Mouse (Mus musculus) frontal cortex, adult 2 months (tissue): ENCODE data around the gene Plcb2. TPM values are rescaled to one million over a fixed set of nuclear protein-coding genes. Genes with fewer than 3 reads are reported as not detected.

Experiments used
- DNase-seq, 2 experiments: peaks; one replicate each; pipeline ENCODE4 v3.0.0; 2022; ENCODE audit warnings: low spot score in 1 of 2; ENCODE audit errors: extremely low spot score in 1 of 2
- polyA plus RNA-seq: library from polyadenylated mRNA; depleted of rRNA; stranded (reverse); fragments of >200 nt; gene quantifications from 2 replicates; pipeline ENCODE4 v1.2.3, GENCODE M21; 2012

Gene Plcb2
- polyA plus RNA-seq, 1 experiment, result 3.5 TPM

DNA sequence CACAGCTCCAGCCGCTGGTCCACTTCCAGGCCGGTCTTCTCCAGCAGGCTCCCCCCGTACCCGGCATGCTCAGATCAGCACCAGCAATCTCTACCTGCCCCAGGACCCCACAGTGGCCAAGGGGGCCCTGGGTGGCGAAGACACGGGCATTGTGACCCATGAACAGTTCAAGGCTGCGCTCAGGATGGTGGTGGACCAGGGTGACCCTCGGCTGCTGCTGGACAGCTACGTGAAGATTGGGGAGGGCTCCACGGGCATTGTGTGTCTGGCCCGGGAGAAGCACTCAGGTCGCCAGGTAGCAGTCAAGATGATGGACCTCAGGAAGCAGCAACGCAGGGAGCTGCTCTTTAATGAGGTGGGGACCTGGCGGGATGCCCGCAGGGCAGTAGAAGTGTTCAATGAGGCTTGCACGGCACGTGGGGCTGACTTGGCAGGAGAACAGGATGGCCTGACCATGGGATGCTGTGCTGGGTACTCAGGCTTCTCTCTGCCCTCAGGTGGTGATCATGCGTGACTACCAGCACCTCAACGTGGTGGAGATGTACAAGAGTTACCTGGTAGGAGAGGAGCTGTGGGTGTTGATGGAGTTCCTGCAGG is 34.8 kb downstream of the Plcb2 start:
- no peak for DNase-seq

DNA sequence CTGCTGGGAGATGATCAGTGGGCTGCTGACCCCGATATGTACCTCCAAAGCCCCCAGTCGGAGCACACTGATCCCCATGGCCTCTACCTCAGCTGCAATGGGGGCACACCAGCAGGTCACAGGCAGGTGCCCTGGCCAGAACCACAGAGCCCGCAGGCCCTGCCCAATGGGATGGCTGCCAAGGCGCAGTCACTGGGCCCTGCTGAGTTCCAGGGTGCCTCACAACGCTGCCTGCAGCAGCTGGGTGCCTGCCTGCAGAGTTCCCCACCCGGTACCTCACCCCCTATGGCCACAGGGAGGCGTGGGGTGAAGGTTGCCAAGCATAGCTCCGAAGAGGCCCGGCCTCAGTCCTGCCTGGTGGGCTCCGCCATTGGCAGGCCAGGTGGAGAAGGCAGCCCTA is 38.4 kb downstream of the Plcb2 start:
- no peak for DNase-seq

DNA sequence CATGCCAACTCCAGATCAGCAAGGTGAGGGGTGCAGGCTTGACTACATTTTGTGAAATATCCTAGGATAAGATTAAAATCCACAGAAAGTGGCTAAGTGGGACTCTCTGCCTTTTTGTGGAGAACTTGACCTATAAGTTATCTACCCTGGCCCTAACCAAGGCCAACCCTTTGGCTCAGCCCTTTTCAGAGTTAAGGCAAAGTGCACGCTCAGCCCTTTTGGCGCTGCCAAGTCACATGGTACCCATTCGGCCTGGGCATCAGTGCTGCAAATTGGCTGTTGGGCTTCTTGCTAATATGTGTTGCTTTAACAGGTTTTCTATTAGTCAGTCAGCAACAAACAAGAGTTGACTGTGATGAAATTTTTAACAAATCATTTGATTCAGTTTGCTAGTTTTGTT is 40.4 kb downstream of the Plcb2 start:
- DNase-seq, result no peak

DNA sequence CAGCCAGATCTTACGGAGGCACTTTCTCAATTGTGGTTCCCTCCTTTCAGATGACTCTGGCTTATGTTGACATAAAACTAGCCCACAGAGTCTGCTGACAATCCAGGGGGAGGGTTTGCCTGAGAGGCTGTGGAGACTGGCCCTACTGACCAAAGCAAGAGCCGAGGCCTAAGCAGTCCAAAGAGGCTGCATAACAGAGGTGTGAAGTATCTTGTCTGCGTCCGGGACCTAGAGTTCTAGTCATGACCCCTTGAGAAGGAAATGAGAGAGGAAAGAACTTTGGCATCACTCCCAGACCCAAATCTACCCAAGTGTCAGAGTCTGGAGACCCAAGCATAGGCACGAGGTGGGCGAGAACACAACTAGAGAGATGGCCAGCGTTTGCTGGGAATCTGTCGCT is 41.5 kb downstream of the Plcb2 start:
- no peak for DNase-seq

DNA sequence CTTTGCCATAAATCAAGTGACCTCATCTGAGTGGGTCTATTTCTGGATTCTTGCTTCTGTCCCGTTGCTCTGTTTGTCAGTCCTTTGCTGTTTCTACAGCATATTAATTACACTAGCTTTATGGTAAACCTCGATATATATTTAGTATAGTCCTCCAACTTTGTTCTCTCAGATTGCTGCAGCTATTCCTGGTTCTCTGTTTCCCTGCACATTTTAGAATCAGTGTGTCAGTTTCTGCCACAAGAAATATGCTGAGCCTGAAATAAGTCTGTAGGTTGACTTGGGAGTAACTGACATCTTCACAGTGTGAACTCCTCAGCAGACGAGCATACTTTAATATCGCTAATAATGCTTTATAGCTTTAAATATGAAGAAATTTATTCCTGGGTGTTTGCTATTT is 43.1 kb downstream of the Plcb2 start:
- DNase-seq, result peak in 1 of 2 experiments; percentile 38

DNA sequence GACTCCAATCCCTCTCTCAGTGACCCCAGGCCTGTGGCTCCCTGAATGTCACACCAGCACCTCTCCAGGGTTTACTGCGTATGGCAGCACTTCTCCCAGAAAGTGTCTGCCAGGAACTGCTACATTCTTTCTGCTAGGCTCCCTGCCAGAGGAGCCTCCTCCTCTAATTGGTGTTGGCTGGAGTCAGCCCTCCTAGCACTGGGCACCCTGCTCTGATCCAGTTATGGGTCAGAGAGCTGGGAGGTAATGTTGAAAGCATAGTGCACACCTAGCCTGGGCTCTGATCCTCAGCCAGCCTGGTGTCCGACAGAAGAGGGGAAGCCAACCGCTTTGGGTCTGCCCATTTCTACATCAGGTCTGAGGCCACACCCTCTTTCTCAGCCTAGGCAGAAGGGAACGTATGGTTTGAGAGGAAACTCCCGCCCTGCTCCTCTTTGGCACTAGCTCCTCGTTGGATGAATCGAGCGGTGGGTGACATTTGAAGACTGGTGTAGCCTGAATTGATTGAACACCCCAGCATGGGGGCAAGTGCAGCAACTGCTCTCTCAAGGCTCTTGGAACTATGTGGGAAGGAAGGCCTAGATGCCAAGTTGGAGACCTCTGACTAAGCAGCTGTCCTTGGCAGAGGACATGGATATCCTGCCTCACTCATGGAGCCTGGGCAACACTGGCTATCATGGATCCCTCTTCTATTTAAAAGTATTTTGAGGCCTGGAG is 45.5 kb downstream of the Plcb2 start:
- DNase-seq, result no peak

DNA sequence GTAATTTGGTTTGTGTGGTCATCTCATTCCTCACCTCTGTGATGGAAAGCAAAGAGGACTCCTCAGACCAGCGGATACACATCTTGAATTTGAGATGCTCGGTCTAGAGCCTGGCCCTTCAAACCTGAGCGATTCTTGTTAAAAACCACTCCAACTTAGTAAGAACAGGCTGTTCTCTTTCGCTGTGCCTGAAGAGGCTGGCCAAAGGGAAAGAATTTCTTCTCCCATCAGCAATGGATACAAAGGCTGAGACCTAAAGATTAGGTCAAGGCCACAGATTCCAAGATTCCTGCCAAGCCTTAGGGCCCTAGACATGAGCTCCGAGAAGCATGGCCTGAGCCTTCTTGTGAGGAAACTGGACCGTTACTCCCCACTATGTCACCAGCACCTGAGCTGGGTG is 47.3 kb downstream of the Plcb2 start:
- DNase-seq, result no peak

DNA sequence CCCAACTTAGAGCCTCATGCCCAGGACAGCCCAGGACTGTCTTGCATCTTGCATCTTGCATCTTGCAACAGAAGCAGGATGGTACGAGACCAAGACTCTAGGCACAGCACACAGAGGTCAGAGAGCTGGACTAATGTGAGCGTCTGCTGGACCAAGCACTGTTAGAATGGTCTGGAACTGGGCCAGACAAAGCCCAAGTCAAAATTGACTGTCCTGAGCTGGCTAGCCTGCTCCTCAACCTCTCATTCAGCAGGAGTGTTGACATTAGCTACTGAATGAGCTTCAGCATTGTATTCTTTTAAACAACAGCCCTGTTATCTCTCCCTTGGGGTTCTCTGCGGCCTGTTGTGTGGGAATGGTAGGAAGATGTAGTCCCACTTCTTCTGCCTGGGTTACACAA is 48.7 kb downstream of the Plcb2 start:
- DNase-seq, result no peak

DNA sequence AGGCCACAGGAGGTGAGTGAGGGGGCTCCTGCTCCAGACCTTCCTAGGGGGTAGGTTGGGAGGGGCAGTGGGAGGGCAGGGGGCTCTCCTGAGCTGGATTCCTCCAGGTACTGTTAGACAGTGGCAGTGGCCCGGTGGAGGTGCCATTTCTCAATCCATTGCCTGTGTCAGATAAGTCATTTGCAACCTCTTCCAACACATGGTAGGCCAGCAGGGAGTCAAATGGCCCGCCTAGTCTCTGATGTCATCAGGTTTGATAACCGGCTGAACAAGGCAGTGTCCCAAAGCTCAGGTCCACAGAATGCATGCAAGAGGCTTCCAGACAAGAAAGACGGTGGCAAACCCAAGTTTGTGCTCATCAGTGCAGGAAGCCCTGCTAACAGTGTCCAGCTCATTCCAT is 50.4 kb downstream of the Plcb2 start:
- no peak for DNase-seq

DNA sequence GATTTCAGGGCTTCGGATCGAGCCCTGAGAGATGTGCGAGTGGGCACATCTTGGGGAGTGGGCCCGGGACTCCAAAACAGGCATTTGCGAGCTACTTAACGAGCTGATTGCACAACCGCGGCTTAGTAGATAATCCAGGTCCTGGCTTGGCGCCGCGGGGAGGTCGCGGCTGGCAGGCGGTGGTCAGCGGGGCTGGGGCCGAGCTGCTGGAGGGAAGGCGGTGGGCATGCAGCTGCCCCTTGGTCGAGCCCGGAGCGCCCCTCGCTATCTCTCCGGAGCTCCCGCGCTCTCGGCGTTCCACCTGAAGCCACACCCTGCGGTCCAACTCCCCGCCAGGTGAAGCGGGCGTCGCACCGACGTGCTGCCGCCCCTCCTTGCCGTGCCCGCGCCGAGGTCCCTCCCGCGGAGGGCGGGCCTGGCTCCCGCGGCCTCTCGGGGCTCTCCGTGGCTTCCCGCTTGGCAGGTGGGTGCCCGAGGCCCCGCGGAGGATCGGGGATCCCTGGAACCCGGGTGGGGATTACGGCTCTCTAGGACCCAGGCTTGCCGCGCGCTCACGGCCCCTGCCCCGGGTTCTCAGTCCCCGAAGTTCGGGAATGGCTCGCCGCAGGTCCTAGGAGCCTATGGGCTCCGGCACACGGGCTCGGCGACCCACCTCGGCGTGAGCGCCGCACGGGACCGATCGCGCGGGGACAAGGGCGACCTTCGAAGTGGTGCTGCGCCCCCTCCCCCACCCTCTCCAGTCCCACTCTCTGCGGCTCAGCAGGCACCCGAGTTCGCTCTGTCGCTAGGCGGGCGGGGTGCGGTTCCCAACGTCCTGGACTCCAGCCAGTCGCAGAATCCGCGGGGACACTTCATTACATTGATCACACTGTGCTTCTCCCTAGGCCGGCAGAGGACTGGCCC is 51.1 kb downstream of the Plcb2 start:
- no peak for DNase-seq

DNA sequence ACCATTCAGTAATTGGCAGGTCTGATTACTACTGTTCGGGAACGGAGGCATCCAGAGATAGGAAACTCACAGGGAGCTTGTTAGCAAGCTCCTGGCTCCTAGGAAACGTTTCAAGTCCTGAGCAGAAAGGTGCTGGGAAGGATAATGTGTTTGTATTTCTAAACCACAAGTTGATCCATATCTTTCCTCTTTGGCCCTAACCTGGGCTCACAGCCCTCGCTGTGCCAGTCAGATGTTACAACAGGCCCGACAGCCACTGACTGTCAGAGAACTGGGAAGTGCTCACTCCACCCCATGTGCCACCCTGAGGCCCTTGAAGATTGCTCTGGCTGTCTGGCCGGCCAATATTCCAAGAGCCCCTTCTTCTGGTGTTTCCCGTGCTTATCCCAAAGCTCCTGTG is 53.7 kb downstream of the Plcb2 start:
- DNase-seq, result no peak

DNA sequence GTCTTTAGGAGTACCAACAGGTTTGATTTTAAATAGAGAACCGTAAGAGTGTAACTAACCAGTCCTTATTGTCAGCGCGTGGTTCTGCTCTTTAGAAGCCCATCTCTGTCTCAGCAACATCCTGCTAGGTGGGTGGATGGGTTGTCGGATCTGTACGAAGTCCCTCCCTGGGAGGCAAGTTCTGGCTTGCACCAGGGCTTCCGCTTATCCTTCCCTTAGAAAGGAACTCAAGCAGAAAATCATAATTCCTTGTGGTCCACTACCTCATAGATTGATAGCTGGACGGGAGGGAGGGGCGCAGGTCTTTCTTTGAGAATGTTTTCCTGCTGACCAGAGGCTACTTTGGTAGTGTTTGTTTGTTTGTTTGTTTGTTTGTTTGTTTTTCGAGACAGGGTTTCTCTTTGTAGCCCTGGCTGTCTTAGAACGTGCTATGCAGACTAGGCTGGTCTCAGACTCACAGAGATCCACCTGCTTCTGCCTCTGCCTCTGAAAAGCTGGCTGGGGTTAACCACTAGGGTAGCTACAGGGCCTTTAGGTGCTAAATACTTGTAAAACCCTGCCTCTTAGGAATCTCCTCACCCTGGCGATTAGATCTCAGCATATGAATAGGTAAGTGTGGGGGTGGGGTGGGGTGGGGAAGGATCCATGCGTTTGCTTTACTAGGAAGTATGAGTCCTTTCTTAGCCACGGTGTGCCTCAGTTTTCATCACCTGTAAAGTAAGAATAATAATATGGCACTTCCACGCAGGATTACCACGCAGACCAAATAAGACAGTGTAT is 54.4 kb downstream of the Plcb2 start:
- DNase-seq, result no peak

DNA sequence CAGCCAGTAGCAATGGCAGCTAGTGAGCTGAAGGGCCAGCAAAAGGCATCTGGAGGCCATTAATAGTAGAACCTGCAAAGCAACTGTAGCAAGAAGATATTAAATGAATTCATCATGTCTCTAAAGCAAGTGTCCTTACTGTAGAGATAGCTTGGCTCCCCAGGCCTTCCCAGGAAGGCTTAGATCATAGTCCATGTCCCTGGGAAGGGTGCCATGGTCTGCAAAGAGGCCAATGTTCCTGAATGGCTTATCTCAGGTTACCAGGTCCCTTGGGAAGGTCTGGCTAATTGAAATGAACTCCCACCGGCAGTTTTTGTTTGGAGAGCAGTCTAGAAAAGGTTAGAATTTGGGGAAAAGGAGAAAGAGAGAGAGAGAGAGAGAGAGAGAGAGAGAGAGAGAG is 56.5 kb downstream of the Plcb2 start:
- DNase-seq, result no peak

DNA sequence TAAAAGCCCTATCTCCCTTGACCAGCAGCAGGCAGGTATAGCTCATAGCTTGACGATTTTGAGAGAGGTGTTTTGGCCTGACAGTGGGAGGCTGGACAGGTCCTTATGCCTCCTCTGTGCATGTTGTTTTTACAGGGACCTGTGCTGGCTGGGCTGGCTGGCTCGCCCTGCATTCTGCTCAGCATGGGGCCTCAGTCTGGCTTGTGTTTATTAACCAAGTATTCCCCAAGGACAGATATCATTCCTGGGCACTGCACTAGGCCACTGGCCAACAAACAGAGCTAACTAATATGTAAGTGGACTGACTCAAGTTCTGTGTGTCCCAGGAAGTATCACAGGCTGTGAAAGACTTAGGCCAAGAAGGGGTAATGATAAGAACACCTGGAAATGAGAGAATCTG is 58.5 kb downstream of the Plcb2 start:
- DNase-seq, result no peak

DNA sequence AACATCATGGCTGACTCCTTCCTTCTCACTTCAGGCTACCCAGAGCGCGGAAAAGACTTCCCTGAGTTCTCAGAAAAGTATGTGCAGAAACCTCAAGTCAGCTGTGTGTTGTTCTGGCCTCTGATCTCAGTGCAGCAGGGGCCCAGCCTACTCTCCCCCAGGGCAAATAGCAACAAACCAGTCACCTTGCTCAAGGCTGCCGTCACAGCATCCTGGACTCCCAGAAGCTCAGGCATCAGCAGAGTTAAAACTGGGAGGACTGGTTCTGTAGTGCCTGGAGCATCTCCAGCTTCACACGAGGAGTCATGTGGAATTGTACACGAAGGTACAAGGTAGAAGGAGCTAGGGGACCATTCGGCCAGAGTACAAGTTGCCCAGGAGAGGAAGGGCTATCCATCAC is 59.0 kb downstream of the Plcb2 start:
- no peak for DNase-seq

DNA sequence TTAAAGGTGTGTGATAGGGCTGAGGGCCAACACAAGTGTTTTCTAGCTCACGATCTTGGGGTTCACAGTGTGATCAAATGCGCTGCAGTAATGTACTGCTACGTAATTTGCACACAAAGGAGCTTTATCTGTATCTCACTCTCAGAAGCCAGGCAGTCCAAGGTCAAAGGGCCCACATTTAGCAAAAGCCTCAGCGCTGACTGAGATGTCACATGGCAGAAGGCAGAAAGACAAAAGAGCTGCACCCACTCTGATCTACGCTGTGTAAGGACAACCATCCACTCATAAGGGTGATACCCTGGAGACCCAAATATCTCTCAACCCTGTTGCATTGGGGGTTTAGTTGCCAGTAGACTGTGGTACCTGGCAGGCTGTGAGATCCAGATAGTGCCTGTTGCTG is 61.1 kb downstream of the Plcb2 start:
- DNase-seq, result no peak

DNA sequence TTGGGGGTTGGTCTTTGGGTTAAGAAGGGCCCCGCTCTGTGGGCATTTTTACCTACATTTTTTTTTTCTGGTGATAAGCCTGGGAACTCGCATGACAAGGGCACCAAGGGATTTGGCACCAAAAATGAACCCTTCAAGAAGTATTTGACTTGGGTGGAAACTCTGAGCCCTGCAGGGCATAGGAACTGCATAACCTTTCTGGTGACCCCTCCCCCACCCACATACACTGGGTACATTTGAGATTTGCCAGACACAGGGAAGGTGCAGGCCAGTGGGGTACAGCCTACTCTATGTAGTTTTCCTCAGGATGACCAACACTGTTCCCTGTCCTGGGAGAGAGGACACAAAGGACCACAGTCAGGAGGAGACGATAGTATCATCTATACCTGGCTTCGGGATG is 62.6 kb downstream of the Plcb2 start:
- DNase-seq, result no peak

DNA sequence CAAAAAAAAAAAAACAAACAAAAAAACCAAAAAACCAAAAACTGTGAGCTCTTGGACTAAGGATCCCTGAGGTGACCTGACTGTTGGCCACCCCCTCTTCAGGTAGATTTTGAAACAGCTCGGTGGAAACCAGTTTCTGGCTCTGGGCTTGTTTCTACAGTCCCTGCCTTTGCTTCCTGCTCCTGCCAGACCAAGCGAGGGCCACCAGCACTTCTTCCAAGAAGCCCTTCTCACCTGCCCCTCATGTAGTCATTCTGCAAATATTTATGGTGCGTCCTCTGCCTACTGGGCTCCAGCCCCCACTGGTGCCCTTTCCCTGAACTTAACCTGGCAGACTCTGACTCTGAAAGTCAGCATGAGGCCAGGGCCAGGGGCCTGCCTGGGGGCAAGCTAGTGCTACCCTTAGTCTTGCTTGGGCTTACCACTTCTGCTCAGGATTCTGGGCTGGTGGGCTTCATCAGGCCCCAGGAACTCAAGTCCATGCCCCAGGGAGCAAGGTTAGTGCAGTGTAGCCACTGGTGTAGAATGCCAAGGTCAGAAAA is 63.2 kb downstream of the Plcb2 start:
- no peak for DNase-seq

DNA sequence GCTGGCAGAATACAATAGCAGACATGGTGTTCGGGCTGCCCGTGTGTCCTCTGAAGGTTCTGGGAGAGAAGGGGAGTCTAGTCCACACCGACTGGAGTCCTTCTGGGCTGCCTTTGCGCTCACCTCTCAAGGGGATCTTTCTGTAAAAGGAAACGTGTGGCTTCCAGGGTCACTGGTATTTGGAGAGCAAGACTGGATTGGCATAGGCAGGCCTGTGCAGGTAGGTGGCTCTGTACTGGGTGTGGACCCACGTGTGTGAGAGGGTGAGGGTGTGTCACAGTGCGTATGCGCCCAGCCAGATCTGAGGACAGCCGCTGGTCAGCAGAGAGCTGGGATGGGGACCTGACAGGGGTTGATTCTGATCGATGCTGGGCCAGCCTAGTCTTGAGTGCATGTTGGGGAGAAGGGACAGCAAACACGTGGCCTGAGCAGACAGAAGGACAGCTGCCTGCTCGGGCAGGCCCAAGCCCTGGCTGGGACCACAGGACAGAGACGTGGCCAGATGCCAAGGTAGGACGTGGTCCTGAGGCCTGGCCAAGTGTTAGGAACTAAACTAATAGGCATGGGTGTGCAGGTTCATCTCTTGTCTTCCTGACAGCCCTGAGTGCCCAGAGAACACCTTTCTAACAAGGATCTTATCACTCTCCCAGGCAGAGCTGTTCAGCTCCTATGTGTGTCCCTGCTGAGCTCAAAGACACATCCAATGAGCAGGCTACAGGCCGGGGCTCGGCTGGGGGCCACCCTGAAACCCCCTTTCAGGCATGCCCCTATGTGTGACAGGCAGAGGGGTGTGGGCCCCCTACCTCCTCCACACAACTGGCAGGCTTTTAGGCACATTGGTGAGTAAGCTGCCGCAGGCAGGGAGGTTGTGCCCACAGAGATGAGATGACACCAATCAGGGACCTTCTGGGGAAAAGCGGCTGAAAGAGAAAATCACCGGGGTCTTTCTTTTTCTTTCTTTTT is 64.2 kb downstream of the Plcb2 start:
- DNase-seq, result peak in 1 of 2 experiments; percentile 45
